ENCODE assay signal across 12 mouse cellular contexts in the genomic region with DNA sequence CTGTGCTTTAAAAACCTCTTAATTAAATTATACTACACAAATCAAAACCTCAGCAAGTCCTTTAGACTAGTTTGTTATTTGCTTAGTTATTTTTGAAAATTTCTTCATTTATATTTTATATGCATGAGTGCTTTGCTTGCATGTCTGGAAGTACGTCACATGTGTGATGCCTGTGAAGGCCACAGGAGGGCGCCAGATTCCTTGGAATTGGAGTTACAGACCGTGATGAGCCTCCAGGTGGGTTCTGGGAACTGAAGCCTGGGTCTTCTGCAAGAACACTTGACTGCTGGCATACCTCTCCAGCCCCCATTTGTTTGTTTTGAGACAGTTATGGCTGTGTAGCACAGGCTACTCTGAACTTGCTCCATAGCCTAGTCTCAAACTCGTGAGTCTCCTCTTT. TPM values are rescaled to one million over a fixed set of nuclear protein-coding genes. Genes with fewer than 3 reads are reported as not detected.
DNase-seq lines count a peak whose midpoint lies in the region; ATAC-seq and TF ChIP-seq lines count a peak whose summit lies in the region.
"Had no signal": no experiment of that assay in that cellular context is flagged by ENCODE, and none has a peak within 500 bp of the region (broad histone marks: within the 10 kb centered on the region; RNA-seq: fewer than 3 reads in every experiment).

No protein-coding gene starts in this region.

- no peak overlapping the region for H3K4me3 ChIP-seq in layer of hippocampus, adult 2 months
- no peak overlapping the region for H3K4me3 ChIP-seq in bone marrow macrophage, adult 2 months (ENCODE audit: insufficient read depth, low read length)
- no peak overlapping the region for H3K4me3 ChIP-seq in kidney, embryonic 14.5 days (ENCODE audit: low read length)
- H3K4me3 ChIP-seq: embryonic facial prominence, embryonic 15.5 days; hindbrain, embryonic 15.5 days had no signal

- no peak overlapping the region for H3K4me2 ChIP-seq in kidney, embryonic 14.5 days (replicated peaks; ENCODE audit: low read depth, low read length)
- H3K4me2 ChIP-seq: embryonic facial prominence, embryonic 15.5 days; hindbrain, embryonic 15.5 days had no signal

- TF ChIP-seq POLR2A in bone marrow macrophage, adult 2 months (IDR thresholded peaks at IDR 0.05; ENCODE audit: borderline replicate concordance, low read depth, low read length), result no peak

- no peaks in the 10 kb centered on the region for H3K4me1 ChIP-seq in bone marrow macrophage, adult 2 months (ENCODE audit: control insufficient read depth, insufficient read depth, low read length)
- no peaks in the 10 kb centered on the region for H3K4me1 ChIP-seq in kidney, embryonic 14.5 days (ENCODE audit: control insufficient read depth, insufficient read depth, low read length)
- H3K4me1 ChIP-seq: embryonic facial prominence, embryonic 15.5 days; hindbrain, embryonic 15.5 days had no signal

- no peaks in the 10 kb centered on the region for H3K9me3 ChIP-seq in kidney, embryonic 14.5 days (ENCODE audit: control insufficient read depth, low read length)
- H3K9me3 ChIP-seq: embryonic facial prominence, embryonic 15.5 days; hindbrain, embryonic 15.5 days had no signal

- H3K27me3 ChIP-seq in kidney, embryonic 14.5 days (ENCODE audit: control insufficient read depth, insufficient read depth, low read length), result no peaks in the 10 kb centered on the region
- H3K27me3 ChIP-seq: embryonic facial prominence, embryonic 15.5 days had no signal

- no peak overlapping the region for H3K9ac ChIP-seq in kidney, embryonic 14.5 days (ENCODE audit: low read depth, low read length)
- H3K9ac ChIP-seq: embryonic facial prominence, embryonic 15.5 days; hindbrain, embryonic 15.5 days had no signal

- no peak for ATAC-seq in kidney, embryonic 14.5 days (ENCODE audit: low FRiP score, low TSS enrichment)

- 62% methylated on average over 4 of the region's 4 CpGs for WGBS in kidney, embryonic 14.5 days

- no peaks in the 10 kb centered on the region for H3K36me3 ChIP-seq in kidney, embryonic 14.5 days (ENCODE audit: control insufficient read depth, insufficient read depth, low read length)
- H3K36me3 ChIP-seq: embryonic facial prominence, embryonic 15.5 days; hindbrain, embryonic 15.5 days had no signal

- peak; percentile 62 for TF ChIP-seq CTCF in layer of hippocampus, adult 2 months (conservative IDR thresholded peaks at IDR 0.05)
- TF ChIP-seq CTCF in bone marrow macrophage, adult 2 months (IDR thresholded peaks at IDR 0.05; ENCODE audit: low read depth, low read length), result peak; percentile 51; the same call in 1 of the 2 replicates

- DNase-seq in adrenal gland, postnatal 10 days, result peak; percentile 15
- DNase-seq in adrenal gland, postnatal 25 days, result no peak
- DNase-seq in layer of hippocampus, adult 2 months (ENCODE audit: low spot score in 2 of 2), result no peak
- DNase-seq in layer of hippocampus, adult 8-10 months (ENCODE audit: low spot score in 2 of 2), result no peak
- peak; percentile 25 for DNase-seq in 3T3-L1 (ENCODE audit: low read depth, low spot score)
- no peak for DNase-seq in ovary, postnatal 14 days (ENCODE audit: low spot score)
- DNase-seq: gastrocnemius, postnatal 14 days had no signal

- no peak overlapping the region for H3K27ac ChIP-seq in layer of hippocampus, adult 2 months
- H3K27ac ChIP-seq in bone marrow macrophage, adult 2 months (ENCODE audit: insufficient read depth, low read depth, low read length), result no peak overlapping the region
- H3K27ac ChIP-seq in kidney, embryonic 14.5 days (ENCODE audit: low read depth, low read length), result no peak overlapping the region
- H3K27ac ChIP-seq: embryonic facial prominence, embryonic 15.5 days; hindbrain, embryonic 15.5 days had no signal

RNA-seq across cellular contexts. Expression of gene Stfa3, which starts 13.7 kb away (rescaled TPM):
- total RNA-seq in adrenal gland, postnatal 10 days (2021), result 10 to 100 TPM in 1 of 2 experiments, 1 to 10 TPM in 1; 9.2 to 10.6 TPM
- total RNA-seq in adrenal gland, postnatal 25 days (2021), result not detected in 2 replicates
- not detected for total RNA-seq in layer of hippocampus, adult 2 months (2021)
- not detected for total RNA-seq in layer of hippocampus, adult 8-10 months (2022)
- polyA plus RNA-seq in bone marrow macrophage, adult 2 months (2012; ENCODE audit: insufficient read depth, insufficient read length, missing spikeins), result not detected in 2 replicates
- polyA plus RNA-seq in kidney, embryonic 14.5 days (2014; fragmentation: Nextera tagmentation; extraction: Ambion mirVana), result not detected in 2 replicates
- total RNA-seq: gastrocnemius, postnatal 14 days had no signal
- polyA plus RNA-seq: C2C12 had no signal

Comparison
In these comparisons a context has a peak if more than half of its experiments do, and no peak if none do; other contexts are left out.
1. DNase-seq: peak in adrenal gland, postnatal 10 days (single experiment) and 3T3-L1 (single experiment); none in adrenal gland, postnatal 25 days (single experiment), layer of hippocampus, adult 2 months (0 of 2), layer of hippocampus, adult 8-10 months (0 of 2) and ovary, postnatal 14 days (single experiment).
2. RNA of gene Stfa3, which starts 13.7 kb away (total RNA-seq): 9.2 to 10.6 TPM in adrenal gland, postnatal 10 days; not detected in adrenal gland, postnatal 25 days, not detected in layer of hippocampus, adult 2 months and not detected in layer of hippocampus, adult 8-10 months; every median in the first group is over 10 times any median in the second.